Mouse (Mus musculus) heart, adult 2 months (tissue): Measurements from ENCODE around the gene Cmip.

Experiments
- CTCF ChIP-seq: fragments of 200-600 bp; IDR thresholded peaks from 2 replicates; pipeline ENCODE4 v1.8.1; 2022; ENCODE audit warnings: antibody characterized with exemption, mild to moderate bottlenecking, moderate library complexity
- EP300 ChIP-seq: fragments of 200-500 bp; IDR thresholded peaks from 2 replicates; pipeline ENCODE4 v1.6.1; 2011; ENCODE audit warnings: low read depth, low read length, control low read depth; ENCODE audit not compliant: insufficient read depth

- TF ChIP-seq CTCF (no peak), EP300 (no peak)
These were observed 175.2 kb downstream of the Cmip start for GRCm38 (mm10) chr8:117432111-117432510.
